Mouse (Mus musculus) lung, postnatal 0 days (tissue): Measurements from ENCODE around the gene Ceacam20. TPM values are rescaled to one million over a fixed set of nuclear protein-coding genes. Genes with fewer than 3 reads are reported as not detected.

Source experiments
- ATAC-seq: fragments of 200-750 bp; cut with Nextera tagmentation; 2 replicates; pipeline ENCODE4 v1.8.0; 2017; ENCODE audit warnings: moderate library complexity
- DNase-seq: peaks from one replicate; pipeline ENCODE4 v3.0.0-alpha.2; 2016; ENCODE audit warnings: low spot score
- H3K27ac ChIP-seq: fragments of 300-500 bp; sonication (generic); 2 replicates; pipeline ENCODE4 v1.5.1; 2014; ENCODE audit warnings: antibody characterized with exemption, mild to moderate bottlenecking, low read length, mixed read lengths
- H3K27me3 ChIP-seq: fragments of 300-500 bp; sonication (generic); replicated peaks from 2 replicates; pipeline ENCODE4 v1.6.1; 2014; ENCODE audit warnings: low read length, mixed read lengths; ENCODE audit not compliant: insufficient read depth
- H3K36me3 ChIP-seq: fragments of 300-500 bp; sonication (generic); 2 replicates; pipeline ENCODE4 v1.6.1; 2014; ENCODE audit warnings: low read length, mixed read lengths; ENCODE audit not compliant: insufficient read depth
- H3K4me1 ChIP-seq: fragments of 300-500 bp; sonication (generic); 2 replicates; pipeline ENCODE4 v1.6.1; 2014; ENCODE audit warnings: antibody characterized with exemption, low read depth, low read length, mixed read lengths; ENCODE audit not compliant: insufficient read depth
- H3K4me2 ChIP-seq: fragments of 300-500 bp; sonication (generic); replicated peaks from 2 replicates; pipeline ENCODE4 v1.6.1; 2014; ENCODE audit warnings: low read depth, mild to moderate bottlenecking, low read length, moderate library complexity, mixed read lengths
- H3K4me3 ChIP-seq: fragments of 300-500 bp; sonication (generic); 2 replicates; pipeline ENCODE4 v1.5.1; 2014; ENCODE audit warnings: low read depth, low read length
- H3K9ac ChIP-seq: fragments of 300-500 bp; sonication (generic); replicated peaks from 2 replicates; pipeline ENCODE4 v1.6.1; 2014; ENCODE audit warnings: low read depth, mild to moderate bottlenecking
- H3K9me3 ChIP-seq: fragments of 300-500 bp; sonication (generic); 2 replicates; pipeline ENCODE4 v1.6.1; 2016; ENCODE audit warnings: low read length, mixed read lengths
- CTCF ChIP-seq: IDR thresholded peaks from 2 replicates; pipeline ENCODE4 v1.5.1; 2016; ENCODE audit warnings: antibody characterized with exemption, mild to moderate bottlenecking
- EP300 ChIP-seq: IDR thresholded peaks from 2 replicates; pipeline ENCODE4 v1.6.1; 2016; ENCODE audit warnings: antibody characterized with exemption, mild to moderate bottlenecking, control low read depth
- WGBS: fragments of 180-500 bp; shearing (Covaris S2); extraction: QIAGEN DNeasy Blood & Tissue Kit; methylation state at CpG from one replicate; pipeline ENCODE4 v1.1.7; 2014; 5-methylcytosine and 5-hydroxymethylcytosine counted together
- polyA plus RNA-seq: library from polyadenylated mRNA; unstranded; fragments of >200 nt; fragmentation: Nextera tagmentation; extraction: Ambion mirVana; gene quantifications from 2 replicates; pipeline ENCODE4 v1.2.1, GENCODE M21; 2015

Gene Ceacam20
- polyA plus RNA-seq, 1 experiment from 2014 or later = not detected

GRCm38 (mm10) chr7:19953054-19953453 is 12.2 kb upstream of the Ceacam20 start:
- DNase-seq = no peak
- Histone ChIP-seq H3K9ac (no peak overlapping the region), H3K4me1 (no peaks in the 10 kb centered on the region), H3K27me3 (no peaks in the 10 kb centered on the region), H3K4me2 (no peak overlapping the region), H3K36me3 (no peaks in the 10 kb centered on the region), H3K4me3 (no peak overlapping the region), H3K9me3 (no peaks in the 10 kb centered on the region), H3K27ac (no peak overlapping the region)
- ATAC-seq = no peak
- 32% methylated on average over 9 of the region's 9 CpGs for WGBS
- TF ChIP-seq EP300 (no peak), CTCF (no peak)

DNA sequence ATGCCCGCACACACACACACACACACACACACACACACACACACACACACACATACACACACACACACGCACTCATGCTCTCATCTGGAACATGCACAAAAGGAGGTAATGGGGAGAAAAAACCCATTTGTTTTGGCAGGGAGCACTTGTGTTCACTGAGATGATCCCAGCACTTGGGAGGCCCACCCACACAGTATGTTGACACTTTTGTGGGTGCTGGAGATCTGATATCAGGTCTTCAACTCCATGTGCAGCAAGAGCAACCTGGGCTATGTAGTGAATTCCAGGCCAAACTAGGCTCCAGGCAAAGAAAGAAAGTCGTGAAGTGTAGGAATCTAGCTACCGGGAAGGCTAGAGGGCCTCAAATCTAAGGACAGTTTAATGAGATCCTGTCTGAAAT is 9.4 kb upstream of the Ceacam20 start:
- Histone ChIP-seq H3K4me3 (no peak overlapping the region), H3K27ac (peak overlapping the region; percentile 76), H3K4me2 (no peak overlapping the region), H3K36me3 (no peaks in the 10 kb centered on the region), H3K9me3 (no peaks in the 10 kb centered on the region), H3K9ac (no peak overlapping the region), H3K27me3 (no peaks in the 10 kb centered on the region), H3K4me1 (no peaks in the 10 kb centered on the region)
- ATAC-seq = peak; percentile 41
- WGBS = 44% methylated on average over 4 of the region's 4 CpGs
- no peak for DNase-seq
- TF ChIP-seq CTCF = no peak

GRCm38 (mm10) chr7:19956341-19956781 is 8.9 kb upstream of the Ceacam20 start:
- peak; percentile 94 for ATAC-seq
- TF ChIP-seq CTCF = peak; percentile 95
- peak; percentile 92 for TF ChIP-seq EP300

GRCm38 (mm10) chr7:19962423-19962822 is 2.8 kb upstream of the Ceacam20 start:
- whole genome bisulfite sequencing = 57% methylated on average over 1 of the region's 1 CpGs
- ATAC-seq = no peak

More at GRCm38 (mm10) chr7:19956341-19956781, 8.9 kb upstream of the Ceacam20 start:
- peak; percentile 94 for DNase-seq
- Histone ChIP-seq H3K9ac (no peak overlapping the region), H3K27ac (peak overlapping the region; percentile 76), H3K36me3 (no peaks in the 10 kb centered on the region), H3K9me3 (no peaks in the 10 kb centered on the region), H3K4me2 (no peak overlapping the region), H3K27me3 (no peaks in the 10 kb centered on the region), H3K4me1 (no peaks in the 10 kb centered on the region), H3K4me3 (no peak overlapping the region)
- 2% methylated on average over 7 of the region's 7 CpGs for WGBS

DNA sequence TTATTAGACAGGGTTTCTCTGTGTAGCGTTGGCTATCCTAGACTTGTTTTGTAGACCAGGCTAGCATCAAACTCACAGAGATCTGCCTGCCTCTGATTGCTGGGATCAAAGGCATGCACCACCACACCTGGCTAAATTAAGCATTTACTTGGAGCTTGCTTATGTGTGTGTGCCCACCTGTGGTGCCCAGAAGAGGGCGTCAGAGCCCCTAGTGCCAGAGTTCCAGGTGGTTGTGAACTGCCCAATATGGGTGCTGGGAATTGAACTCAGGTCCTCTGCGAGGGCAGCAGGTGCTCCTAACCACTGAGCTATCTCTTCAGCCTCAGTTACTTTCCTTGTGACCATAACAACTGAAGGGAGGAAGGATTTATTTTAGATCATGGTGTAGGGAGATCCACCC is 3.9 kb downstream of the Ceacam20 start:
- no peak overlapping the region for H3K4me2 ChIP-seq
- H3K27me3 ChIP-seq = no peaks in the 10 kb centered on the region
- DNase-seq = no peak
- H3K36me3 ChIP-seq = no peaks in the 10 kb centered on the region
- H3K4me1 ChIP-seq = no peaks in the 10 kb centered on the region
- 0 out of 2 replicates have a peak, but pooled peaks cover 3% of the 10 kb centered on the region for H3K9me3 ChIP-seq
- H3K4me3 ChIP-seq = no peak overlapping the region
- no peak for ATAC-seq
- TF ChIP-seq EP300 = no peak
- no peak for TF ChIP-seq CTCF
- H3K9ac ChIP-seq = no peak overlapping the region
- WGBS = 73% methylated on average over 3 of the region's 3 CpGs
- H3K27ac ChIP-seq = no peak overlapping the region

More at GRCm38 (mm10) chr7:19962423-19962822, 2.8 kb upstream of the Ceacam20 start:
- Histone ChIP-seq H3K27ac (no peak overlapping the region), H3K27me3 (no peaks in the 10 kb centered on the region), H3K9ac (no peak overlapping the region), H3K36me3 (no peaks in the 10 kb centered on the region), H3K4me1 (no peaks in the 10 kb centered on the region), H3K4me2 (no peak overlapping the region), H3K4me3 (no peak overlapping the region), H3K9me3 (no peaks in the 10 kb centered on the region)
- no peak for TF ChIP-seq EP300
- TF ChIP-seq CTCF = no peak
- no peak for DNase-seq

DNA sequence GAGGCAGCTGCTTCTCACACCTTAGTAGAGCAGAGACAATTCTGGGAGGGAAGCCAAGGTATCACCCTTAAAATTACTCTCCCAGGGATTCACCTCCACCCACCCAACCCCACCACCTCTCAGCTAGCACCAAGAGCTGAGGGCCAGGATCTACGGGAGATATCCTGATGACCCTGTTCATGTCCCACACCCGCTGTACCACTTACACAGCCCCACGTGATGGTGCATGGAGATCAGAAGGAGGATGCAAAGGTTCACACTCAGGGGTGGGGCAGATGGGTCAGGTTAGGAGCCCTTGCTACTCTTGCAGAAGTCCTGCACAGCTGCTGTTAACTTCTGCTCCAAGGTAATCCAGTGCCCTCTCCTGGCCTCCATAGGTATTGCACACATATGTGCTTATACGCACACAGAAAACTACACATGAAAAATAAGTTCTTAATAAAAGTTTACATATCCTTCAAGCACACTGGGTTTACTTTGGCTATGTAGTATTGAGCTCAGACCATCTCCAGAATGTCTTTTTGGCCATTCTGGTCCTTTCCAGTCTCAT is 4.4 kb downstream of the Ceacam20 start:
- DNase-seq (no peak), ATAC-seq (no peak)
- Histone ChIP-seq H3K27ac (no peak overlapping the region), H3K27me3 (no peaks in the 10 kb centered on the region), H3K9ac (no peak overlapping the region), H3K9me3 (0 out of 2 replicates have a peak, but pooled peaks cover 3% of the 10 kb centered on the region), H3K4me2 (no peak overlapping the region), H3K4me1 (no peaks in the 10 kb centered on the region), H3K36me3 (no peaks in the 10 kb centered on the region), H3K4me3 (no peak overlapping the region)
- 0 out of 2 replicates have a peak, but pooled peaks have one; percentile 1 for TF ChIP-seq CTCF
- no peak for TF ChIP-seq EP300
- WGBS = 97% methylated on average over 4 of the region's 4 CpGs
